Mouse (Mus musculus) liver, postnatal 0 days (tissue): ENCODE data around the gene Sac3d1.

Experiments
- CTCF ChIP-seq: sonication (generic); IDR thresholded peaks from 2 replicates; pipeline ENCODE4 v1.5.1; 2016; ENCODE audit warnings: antibody characterized with exemption, low read depth
- EP300 ChIP-seq: IDR thresholded peaks from 2 replicates; pipeline ENCODE4 v1.6.1; 2016; ENCODE audit warnings: antibody characterized with exemption, low read depth, mild to moderate bottlenecking

GRCm38 (mm10) chr19:6140678-6141393 is 22.4 kb upstream of the Sac3d1 start, which contains the start of gene Batf2:
- TF ChIP-seq EP300: 0 out of 2 replicates have a peak, but pooled peaks have one; percentile 74
- peak; percentile 91 for TF ChIP-seq CTCF
